Mouse (Mus musculus) cerebellum, adult 2 months (tissue): ENCODE data around the gene Evx1. TPM values are rescaled to one million over a fixed set of nuclear protein-coding genes. Genes with fewer than 3 reads are reported as not detected.

ENCODE experiments used
- DNase-seq, 2 experiments: peaks; one replicate each; pipeline ENCODE4 v3.0.0; 2021
- H3K27ac ChIP-seq: fragments of 200-500 bp; 2 replicates; pipeline ENCODE4 v1.5.1; 2012; ENCODE audit warnings: low read length, control low read depth, inconsistent platforms; ENCODE audit not compliant: insufficient read depth
- H3K27me3 ChIP-seq: fragments of 200-500 bp; 2 replicates; pipeline ENCODE4 v1.6.1; 2012; ENCODE audit warnings: inconsistent platforms, mild to moderate bottlenecking, low read length, moderate library complexity; ENCODE audit not compliant: control insufficient read depth, insufficient read depth
- H3K4me1 ChIP-seq: fragments of 200-500 bp; 2 replicates; pipeline ENCODE4 v1.6.1; 2011; ENCODE audit warnings: low read length; ENCODE audit not compliant: control insufficient read depth, insufficient read depth
- H3K4me3 ChIP-seq: fragments of 200-500 bp; replicated peaks from 2 replicates; pipeline ENCODE3; 2011; ENCODE audit warnings: mild to moderate bottlenecking, low read depth, low read length, control low read depth; ENCODE audit not compliant: insufficient read depth
- CTCF ChIP-seq: fragments of 200-500 bp; IDR thresholded peaks from 2 replicates; pipeline ENCODE4 v1.5.1; 2011; ENCODE audit warnings: low read depth, mild to moderate bottlenecking, control low read depth, low read length, moderate library complexity, borderline replicate concordance; ENCODE audit not compliant: insufficient read depth
- POLR2A ChIP-seq: fragments of 200-500 bp; IDR thresholded peaks from 2 replicates; pipeline ENCODE4 v1.6.1; 2011; ENCODE audit warnings: low read length, control low read depth, borderline replicate concordance; ENCODE audit not compliant: insufficient read depth
- WGBS: fragments of 180-500 bp; shearing (Covaris S2); methylation state at CpG from one replicate; pipeline ENCODE4 v1.1.7; 2018; 5-methylcytosine and 5-hydroxymethylcytosine counted together
- polyA plus RNA-seq: library from polyadenylated mRNA; depleted of rRNA; stranded (reverse); fragments of >200 nt; gene quantifications from 2 replicates; pipeline ENCODE4 v1.2.3, GENCODE M21; 2012; rRNA removed

Gene Evx1
- 0.68 and 0.84 TPM in 2 replicates for polyA plus RNA-seq

DNA sequence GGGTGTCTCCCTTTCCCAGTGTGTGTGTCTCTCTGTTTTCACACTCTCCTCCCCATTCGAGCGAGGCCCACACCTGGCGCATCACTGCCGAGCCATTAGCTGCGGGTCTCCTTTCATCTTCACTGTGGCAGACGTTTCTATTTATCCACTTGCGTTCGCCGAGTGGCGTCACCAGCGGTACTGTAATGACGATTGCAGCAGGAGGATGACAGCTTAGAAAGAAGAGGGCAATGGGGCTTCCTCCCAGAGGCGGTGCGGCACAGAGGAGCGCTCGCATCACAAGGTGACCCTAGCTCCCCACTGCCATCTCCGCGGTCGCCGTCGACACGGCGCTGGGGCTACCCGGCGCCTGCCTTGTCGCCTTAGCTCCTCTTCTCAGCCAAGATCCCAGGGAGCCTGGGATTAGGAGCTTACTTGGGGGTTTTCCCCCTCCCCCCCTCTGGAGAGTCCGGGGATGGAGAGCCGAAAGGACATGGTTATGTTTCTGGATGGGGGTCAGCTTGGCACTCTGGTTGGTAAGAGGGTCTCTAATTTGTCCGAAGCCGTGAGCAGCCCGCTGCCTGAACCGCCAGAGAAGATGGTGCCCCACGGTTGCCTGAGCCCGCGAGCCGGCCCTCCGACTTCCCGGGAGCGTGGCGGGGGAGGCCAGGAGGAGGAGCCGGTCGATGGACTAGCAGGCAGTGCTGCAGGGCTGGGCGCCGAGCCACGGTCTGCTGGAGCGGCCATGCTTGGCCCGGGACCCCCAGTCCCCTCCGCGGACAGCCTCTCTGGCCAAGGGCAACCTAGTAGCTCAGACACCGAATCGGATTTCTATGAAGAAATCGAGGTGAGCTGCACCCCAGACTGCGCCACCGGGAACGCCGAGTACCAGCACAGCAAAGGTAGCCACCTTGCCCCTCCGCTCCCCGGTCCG is at the start of gene Evx1:
Evx1 (plus strand) TSS at position 108 of the 913 bp plus-strand sequence.
- no peak within 1 kb of the TSS for H3K27ac ChIP-seq

GRCm38 (mm10) chr6:52264106-52264790 is 49.0 kb upstream of the Evx1 start:
- Histone ChIP-seq H3K27me3 (peaks cover 37% of the 10 kb centered on the region; the same call in 1 of the 2 replicates), H3K4me1 (no peaks in the 10 kb centered on the region), H3K4me3 (no peak overlapping the region), H3K27ac (no peak overlapping the region)
- 4% methylated on average over 5 of the region's 5 CpGs for WGBS
- DNase-seq: no peak
- no peak for TF ChIP-seq CTCF
- TF ChIP-seq POLR2A: no peak

More for the DNA sequence above, at the start of gene Evx1:
- H3K27me3 ChIP-seq: peaks cover 28% of the 10 kb centered on the region; the same call in 1 of the 2 replicates
- no peak for DNase-seq
- WGBS: 2% methylated on average over 59 of the region's 59 CpGs
- TF ChIP-seq CTCF (no peak), POLR2A (no peak)
- no peak within 1 kb of the TSS for H3K4me3 ChIP-seq
- H3K4me1 ChIP-seq: no peaks in the 10 kb centered on the region

GRCm38 (mm10) chr6:52265306-52265912 is 47.9 kb upstream of the Evx1 start:
- DNase-seq: no peak
- Histone ChIP-seq H3K27me3 (peaks cover 36% of the 10 kb centered on the region; the same call in 1 of the 2 replicates), H3K4me1 (no peaks in the 10 kb centered on the region), H3K4me3 (no peak overlapping the region), H3K27ac (no peak overlapping the region)
- 3% methylated on average over 18 of the region's 18 CpGs for WGBS
- no peak for TF ChIP-seq POLR2A
- TF ChIP-seq CTCF: no peak

GRCm38 (mm10) chr6:52265913-52266665 is 47.2 kb upstream of the Evx1 start:
- DNase-seq: no peak
- Histone ChIP-seq H3K27ac (no peak overlapping the region), H3K4me3 (no peak overlapping the region), H3K4me1 (no peaks in the 10 kb centered on the region), H3K27me3 (peaks cover 30% of the 10 kb centered on the region; the same call in 1 of the 2 replicates)
- 5% methylated on average over 19 of the region's 19 CpGs for WGBS
- TF ChIP-seq CTCF (no peak), POLR2A (no peak)

DNA sequence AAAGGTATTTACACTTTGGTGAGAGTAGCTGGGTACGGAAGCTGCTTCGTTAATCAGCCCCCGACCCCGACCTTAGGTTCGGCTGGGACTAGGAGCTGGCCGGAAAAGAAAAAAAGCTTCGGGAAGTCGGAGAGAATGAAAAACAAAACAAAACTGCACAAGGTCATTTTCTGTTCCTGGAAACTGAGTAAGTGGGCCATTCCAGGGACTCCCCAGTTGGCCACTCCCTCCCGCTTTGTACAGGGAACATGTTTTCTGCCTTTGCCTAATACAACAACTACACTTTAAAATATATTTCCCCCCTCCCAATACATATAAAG is 46.7 kb upstream of the Evx1 start:
- Histone ChIP-seq H3K4me3 (no peak overlapping the region), H3K27ac (no peak overlapping the region), H3K27me3 (peaks cover 27% of the 10 kb centered on the region; the same call in 1 of the 2 replicates), H3K4me1 (no peaks in the 10 kb centered on the region)
- no peak for DNase-seq
- 3% methylated on average over 9 of the region's 9 CpGs for whole genome bisulfite sequencing
- no peak for TF ChIP-seq CTCF
- no peak for TF ChIP-seq POLR2A

DNA sequence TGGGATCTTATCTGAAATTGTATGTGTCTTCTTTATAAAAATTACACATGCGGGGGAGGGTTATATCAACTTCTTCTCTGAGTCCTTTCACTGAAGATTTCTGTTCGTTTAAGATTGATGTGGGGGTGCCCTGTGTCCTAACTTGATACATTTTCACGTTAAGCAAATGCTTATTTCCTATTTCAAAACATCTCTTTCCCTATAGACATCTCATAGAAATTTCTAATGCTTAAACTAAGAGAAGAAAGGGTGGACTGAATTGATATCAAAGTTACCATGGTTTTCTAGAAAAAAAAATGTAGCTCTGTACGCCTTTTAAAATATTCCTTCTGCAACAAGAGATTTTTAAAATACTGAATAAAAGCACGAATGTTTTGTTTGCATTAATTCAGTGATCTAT is 46.1 kb upstream of the Evx1 start:
- DNase-seq: no peak
- WGBS: 20% methylated on average over 5 of the region's 5 CpGs
- Histone ChIP-seq H3K4me3 (no peak overlapping the region), H3K27me3 (peaks cover 24% of the 10 kb centered on the region; the same call in 1 of the 2 replicates), H3K4me1 (no peaks in the 10 kb centered on the region), H3K27ac (no peak overlapping the region)
- TF ChIP-seq CTCF (no peak), POLR2A (no peak)

- Histone ChIP-seq H3K4me1 (no peaks in the 10 kb centered on the region), H3K27me3 (peaks cover 21% of the 10 kb centered on the region; the same call in 1 of the 2 replicates), H3K27ac (no peak overlapping the region), H3K4me3 (no peak overlapping the region)
- DNase-seq: no peak
- TF ChIP-seq POLR2A: no peak
- TF ChIP-seq CTCF: no peak
- 6% methylated on average over 3 of the region's 3 CpGs for WGBS
These were observed 45.6 kb upstream of the Evx1 start for GRCm38 (mm10) chr6:52267691-52268090.
